Mouse (Mus musculus) cerebellum, adult (tissue): ENCODE results near the gene Zfp663.

Experiments
- ATAC-seq: cut with Nextera tagmentation; 2 replicates; pipeline ENCODE4 v1.9.2; 2017; ENCODE audit warnings: mild to moderate bottlenecking, moderate library complexity, mixed read lengths; ENCODE audit not compliant: insufficient number of reproducible peaks, low FRiP score, low TSS enrichment

Zfp663 gene

GRCm38 (mm10) chr2:165371066-165371465 is 2.5 kb upstream of the Zfp663 start:
- no peak for ATAC-seq

GRCm38 (mm10) chr2:165370348-165370747 is 1.8 kb upstream of the Zfp663 start:
- ATAC-seq = no peak

- ATAC-seq = no peak
These were observed 575 bp downstream of the Zfp663 start for GRCm38 (mm10) chr2:165367868-165368439.

- ATAC-seq = no peak
These were observed 1.4 kb downstream of the Zfp663 start for GRCm38 (mm10) chr2:165367047-165367520.

- ATAC-seq = peak; percentile 76; the same call in 1 of the 2 replicates
These were observed 4.0 kb downstream of the Zfp663 start for GRCm38 (mm10) chr2:165364334-165365091.

- no peak for ATAC-seq
These were observed 5.2 kb downstream of the Zfp663 start for GRCm38 (mm10) chr2:165363282-165363681.

- ATAC-seq = no peak
These were observed 7.7 kb downstream of the Zfp663 start for GRCm38 (mm10) chr2:165360861-165361260.

GRCm38 (mm10) chr2:165351828-165352513 is 16.6 kb downstream of the Zfp663 start:
- ATAC-seq = no peak

- ATAC-seq = no peak
These were observed 19.1 kb downstream of the Zfp663 start for GRCm38 (mm10) chr2:165349466-165349865.

GRCm38 (mm10) chr2:165346180-165346579 is 22.3 kb downstream of the Zfp663 start:
- no peak for ATAC-seq

GRCm38 (mm10) chr2:165337191-165337590 is 31.3 kb downstream of the Zfp663 start:
- no peak for ATAC-seq

GRCm38 (mm10) chr2:165332610-165333210 is 35.8 kb downstream of the Zfp663 start:
- no peak for ATAC-seq

GRCm38 (mm10) chr2:165329703-165330102 is 38.8 kb downstream of the Zfp663 start:
- ATAC-seq = no peak

- no peak for ATAC-seq
These were observed 39.8 kb downstream of the Zfp663 start for GRCm38 (mm10) chr2:165328746-165329145.

GRCm38 (mm10) chr2:165327386-165327785 is 41.1 kb downstream of the Zfp663 start:
- ATAC-seq = no peak

GRCm38 (mm10) chr2:165326304-165327190 is 42.0 kb downstream of the Zfp663 start, which contains the start of gene Elmo2:
Gene Elmo2 (minus strand): TSS chr2:165326479.
- ATAC-seq = peak; percentile 93

GRCm38 (mm10) chr2:165325521-165326303 is 42.8 kb downstream of the Zfp663 start:
- 0 out of 2 replicates have a peak, but pooled peaks have one; percentile 1 for ATAC-seq

GRCm38 (mm10) chr2:165323928-165324327 is 44.6 kb downstream of the Zfp663 start:
- no peak for ATAC-seq

- no peak for ATAC-seq
These were observed 45.0 kb downstream of the Zfp663 start for GRCm38 (mm10) chr2:165323484-165323883.
